Mouse (Mus musculus) olfactory bulb, adult 2 months (tissue): ENCODE data around the gene Ppih.

Source experiments
- CTCF ChIP-seq: fragments of 200-500 bp; IDR thresholded peaks from 2 replicates; pipeline ENCODE4 v1.5.1; 2012; ENCODE audit warnings: low read depth, mild to moderate bottlenecking, low read length, moderate library complexity; ENCODE audit not compliant: insufficient read depth
- POLR2A ChIP-seq: fragments of 200-500 bp; IDR thresholded peaks from 2 replicates; pipeline ENCODE4 v1.6.1; 2012; ENCODE audit warnings: mild to moderate bottlenecking, low read depth, low read length, moderate library complexity; ENCODE audit not compliant: insufficient read depth

DNA sequence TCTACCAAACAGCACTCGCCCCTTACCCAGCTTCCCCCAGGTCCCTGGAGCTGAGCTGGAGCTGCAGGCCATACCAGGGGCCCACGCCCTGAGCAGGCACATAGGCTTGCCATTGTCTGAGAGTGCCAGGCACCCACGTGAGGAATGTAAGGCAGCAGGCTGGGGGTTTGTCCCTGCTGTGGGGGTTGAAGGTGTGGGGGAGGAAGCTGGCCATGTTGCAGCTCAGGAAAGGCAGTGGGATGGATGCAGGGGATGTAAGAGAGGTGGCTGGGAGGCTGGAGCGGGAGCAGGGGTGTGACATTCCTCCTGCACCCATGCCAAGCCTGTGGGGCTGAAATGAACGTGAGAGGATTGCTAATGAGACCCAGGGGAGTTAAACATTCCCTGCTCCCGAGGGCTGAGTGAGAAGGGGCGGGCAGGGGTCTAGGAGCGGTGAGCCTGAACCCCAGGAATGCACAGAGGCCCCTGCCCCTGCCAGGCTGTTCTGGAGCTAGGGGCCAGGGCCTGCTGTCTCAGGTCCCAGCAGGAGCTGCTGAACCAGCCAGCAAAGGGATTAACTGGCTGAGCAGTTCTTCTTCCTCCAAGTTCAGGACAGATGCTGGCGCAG, 66.2 kb downstream of the Ppih start:
- TF ChIP-seq CTCF = no peak
- TF ChIP-seq POLR2A = no peak
